Mouse (Mus musculus): ENCODE results near the gene Prrt3. TPM values are rescaled to one million over a fixed set of nuclear protein-coding genes. Genes with fewer than 3 reads are reported as not detected.

Gene Prrt3
- polyA plus RNA-seq, 1 experiment from 2014 or later: 0.20 TPM

DNA sequence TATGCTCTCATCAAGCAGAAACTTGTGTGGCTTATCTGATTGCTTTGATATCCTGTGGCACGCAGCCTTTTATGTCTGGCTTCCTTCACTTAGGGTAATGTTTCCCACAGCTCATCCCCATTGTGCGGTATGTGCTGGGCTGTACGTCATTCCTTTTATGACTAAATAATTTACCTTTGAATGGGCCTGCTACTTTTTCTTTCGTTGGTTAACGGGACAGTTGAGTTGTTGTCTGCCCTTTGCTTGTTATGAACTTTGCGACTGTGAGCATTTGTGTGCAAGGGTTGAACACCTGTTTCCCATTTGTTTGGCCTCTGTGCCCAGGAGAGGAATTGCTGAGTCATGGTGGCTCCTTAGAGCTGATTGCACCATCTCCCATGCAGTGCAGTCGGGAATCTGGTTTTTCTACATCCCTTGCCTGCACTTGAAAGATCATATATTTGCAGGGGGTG, 14.6 kb downstream of the Prrt3 start:
- Histone ChIP-seq H3K4me3 (no peak overlapping the region), H3K9ac (no peak overlapping the region), H3K9me3 (no peaks in the 10 kb centered on the region), H3K4me2 (no peak overlapping the region), H3K27ac (replicated peaks) (no peak overlapping the region), H3K4me1 (peaks cover 23% of the 10 kb centered on the region), H3K27me3 (replicated peaks) (peaks cover 4% of the 10 kb centered on the region; the same call in 1 of the 2 replicates), H3K36me3 (peaks cover 54% of the 10 kb centered on the region)
- no peak for ATAC-seq (ENCODE audit: extremely low read depth, insufficient number of reproducible peaks, low FRiP score, low TSS enrichment)
- WGBS: 59% methylated on average over 7 of the region's 7 CpGs

DNA sequence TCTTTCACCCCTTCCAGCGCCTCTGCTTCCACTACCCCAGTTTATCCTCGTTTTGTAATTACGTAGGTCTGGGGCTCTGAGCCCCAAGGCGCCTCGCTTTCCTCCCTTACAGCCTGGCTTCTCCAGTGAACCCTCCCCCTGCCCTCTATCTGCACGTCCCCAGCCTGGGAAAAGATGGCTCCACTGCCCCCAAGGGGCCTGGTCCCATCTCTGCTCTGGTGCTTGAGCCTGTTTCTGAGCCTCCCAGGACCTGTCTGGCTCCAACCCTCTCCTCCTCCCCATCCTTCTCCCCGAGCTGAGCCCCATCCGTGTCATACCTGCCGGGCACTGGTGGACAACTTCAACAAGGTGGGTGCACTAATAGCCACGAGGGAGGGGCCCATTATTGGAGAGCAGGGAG, 18.0 kb downstream of the Prrt3 start:
- peak overlapping the region; percentile 56 for H3K4me3 ChIP-seq
- peaks cover 21% of the 10 kb centered on the region for H3K36me3 ChIP-seq
- H3K9ac ChIP-seq: peak overlapping the region; percentile 85
- peaks cover 27% of the 10 kb centered on the region for H3K27me3 ChIP-seq (replicated peaks)
- 12% methylated on average over 10 of the region's 10 CpGs for WGBS
- H3K4me2 ChIP-seq: peak overlapping the region; percentile 82
- H3K9me3 ChIP-seq: no peaks in the 10 kb centered on the region
- peak overlapping the region; percentile 91 for H3K27ac ChIP-seq (replicated peaks)
- H3K4me1 ChIP-seq: peaks cover 45% of the 10 kb centered on the region
- no peak for ATAC-seq (ENCODE audit: extremely low read depth, insufficient number of reproducible peaks, low FRiP score, low TSS enrichment)

DNA sequence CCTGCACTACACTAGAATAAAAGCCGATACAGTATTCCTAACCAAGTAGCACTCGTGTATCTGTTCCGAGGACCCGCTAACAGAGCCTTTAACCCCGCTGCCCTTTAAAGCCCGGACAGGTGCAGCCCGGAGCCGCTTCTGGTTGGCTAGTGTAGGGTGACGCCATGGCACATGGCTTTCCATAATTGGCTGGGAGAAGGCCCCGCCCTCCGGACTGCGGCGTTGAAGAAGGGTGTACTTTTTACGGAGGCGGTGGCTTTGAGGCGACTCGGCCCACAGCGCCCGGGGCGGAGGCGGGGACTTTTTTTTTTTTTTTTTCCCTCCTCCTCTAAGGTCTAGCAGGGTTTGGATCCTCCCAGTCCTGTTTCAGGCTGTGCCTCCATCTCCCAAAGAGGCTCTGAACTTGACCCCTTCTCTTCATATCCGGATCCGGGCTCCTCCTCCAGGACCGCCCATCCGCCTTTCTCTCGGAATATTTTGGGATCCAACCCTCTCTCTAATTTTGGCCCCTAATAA, 18.6 kb downstream of the Prrt3 start, which contains the start of gene Creld1:
Creld1 (plus strand) TSS at position 198 of the 516 bp plus-strand sequence.
- Histone ChIP-seq H3K4me1 (peaks cover 45% of the 10 kb centered on the region), H3K4me3 (peak within 1 kb of the TSS; percentile 56), H3K9me3 (no peaks in the 10 kb centered on the region), H3K27me3 (replicated peaks) (peaks cover 27% of the 10 kb centered on the region), H3K27ac (replicated peaks) (peak within 1 kb of the TSS; percentile 91), H3K9ac (peak within 1 kb of the TSS; percentile 85), H3K36me3 (peaks cover 15% of the 10 kb centered on the region), H3K4me2 (peak within 1 kb of the TSS; percentile 82)
- WGBS: under 1% methylated on average over 26 of the region's 26 CpGs
- peak; percentile 94 for ATAC-seq (ENCODE audit: extremely low read depth, insufficient number of reproducible peaks, low FRiP score, low TSS enrichment)

DNA sequence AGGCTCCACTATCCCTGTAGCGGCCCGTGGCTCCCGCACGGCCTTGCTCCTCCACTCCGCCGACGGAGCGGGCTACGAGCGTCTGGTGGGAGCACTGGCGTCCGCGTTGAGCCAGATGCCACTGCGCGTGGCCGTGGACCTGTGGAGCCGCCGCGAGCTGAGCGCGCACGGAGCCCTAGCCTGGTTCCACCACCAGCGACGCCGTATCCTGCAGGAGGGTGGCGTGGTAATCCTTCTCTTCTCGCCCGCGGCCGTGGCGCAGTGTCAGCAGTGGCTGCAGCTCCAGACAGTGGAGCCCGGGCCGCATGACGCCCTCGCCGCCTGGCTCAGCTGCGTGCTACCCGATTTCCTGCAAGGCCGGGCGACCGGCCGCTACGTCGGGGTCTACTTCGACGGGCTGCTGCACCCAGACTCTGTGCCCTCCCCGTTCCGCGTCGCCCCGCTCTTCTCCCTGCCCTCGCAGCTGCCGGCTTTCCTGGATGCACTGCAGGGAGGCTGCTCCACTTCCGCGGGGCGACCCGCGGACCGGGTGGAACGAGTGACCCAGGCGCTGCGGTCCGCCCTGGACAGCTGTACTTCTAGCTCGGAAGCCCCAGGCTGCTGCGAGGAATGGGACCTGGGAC, 19.1 kb downstream of the Prrt3 start:
- peak; percentile 15 for ATAC-seq (ENCODE audit: extremely low read depth, insufficient number of reproducible peaks, low FRiP score, low TSS enrichment)
- no peaks in the 10 kb centered on the region for H3K9me3 ChIP-seq
- H3K9ac ChIP-seq: peak overlapping the region; percentile 82
- peak overlapping the region; percentile 56 for H3K4me3 ChIP-seq
- H3K4me1 ChIP-seq: peaks cover 45% of the 10 kb centered on the region
- H3K27me3 ChIP-seq (replicated peaks): peaks cover 27% of the 10 kb centered on the region
- WGBS: 1% methylated on average over 65 of the region's 65 CpGs
- peak overlapping the region; percentile 91 for H3K27ac ChIP-seq (replicated peaks)
- H3K4me2 ChIP-seq: peak overlapping the region; percentile 82
- H3K36me3 ChIP-seq: peaks cover 11% of the 10 kb centered on the region; the same call in 1 of the 2 replicates

DNA sequence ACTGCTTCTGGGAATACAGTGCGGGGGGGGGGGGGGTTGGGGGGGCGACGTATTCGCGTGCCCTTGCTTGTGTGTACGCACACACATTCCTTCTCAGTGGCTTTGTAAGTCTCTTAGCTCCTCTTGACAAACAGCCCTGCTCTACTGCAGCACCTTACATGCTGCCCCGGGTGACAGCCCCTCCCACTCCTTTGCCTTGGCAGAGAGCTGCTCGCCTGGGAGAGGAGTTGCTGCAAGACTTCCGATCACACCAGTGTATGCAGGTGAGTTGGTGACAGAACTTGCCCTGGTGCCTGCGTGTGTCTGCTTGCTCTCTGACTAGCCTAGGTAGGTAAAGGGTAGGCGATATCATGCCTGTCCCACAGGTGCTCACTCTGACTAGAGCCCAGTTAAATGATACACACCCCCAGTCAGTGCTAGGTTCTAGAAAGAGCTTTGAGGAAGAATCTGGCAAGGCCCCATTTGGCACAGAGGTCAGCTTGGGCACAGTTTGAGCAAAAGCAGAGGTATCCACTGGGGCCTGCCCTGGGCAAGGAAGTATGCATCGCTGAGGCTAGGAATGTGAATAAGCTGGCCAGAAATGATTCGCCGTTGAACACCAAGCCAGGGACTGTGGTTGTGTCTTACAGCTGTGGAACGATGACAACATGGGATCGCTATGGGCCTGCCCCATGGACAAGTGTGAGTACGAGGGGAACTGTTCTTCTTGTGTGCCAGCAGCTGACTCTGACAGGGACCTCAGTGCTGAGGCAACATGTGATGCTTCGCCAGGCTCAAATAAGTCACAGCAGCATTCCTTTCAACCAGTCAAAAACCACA, 21.0 kb downstream of the Prrt3 start:
- Histone ChIP-seq H3K4me3 (no peak overlapping the region), H3K27ac (replicated peaks) (peak overlapping the region; percentile 51), H3K27me3 (replicated peaks) (peaks cover 35% of the 10 kb centered on the region), H3K9me3 (no peaks in the 10 kb centered on the region), H3K36me3 (peaks cover under 1% of the 10 kb centered on the region; the same call in 1 of the 2 replicates), H3K4me2 (no peak overlapping the region), H3K9ac (no peak overlapping the region; the same call in 1 of the 2 replicates), H3K4me1 (peaks cover 42% of the 10 kb centered on the region)
- ATAC-seq (ENCODE audit: extremely low read depth, insufficient number of reproducible peaks, low FRiP score, low TSS enrichment): no peak
- 48% methylated on average over 18 of the region's 18 CpGs for WGBS

DNA sequence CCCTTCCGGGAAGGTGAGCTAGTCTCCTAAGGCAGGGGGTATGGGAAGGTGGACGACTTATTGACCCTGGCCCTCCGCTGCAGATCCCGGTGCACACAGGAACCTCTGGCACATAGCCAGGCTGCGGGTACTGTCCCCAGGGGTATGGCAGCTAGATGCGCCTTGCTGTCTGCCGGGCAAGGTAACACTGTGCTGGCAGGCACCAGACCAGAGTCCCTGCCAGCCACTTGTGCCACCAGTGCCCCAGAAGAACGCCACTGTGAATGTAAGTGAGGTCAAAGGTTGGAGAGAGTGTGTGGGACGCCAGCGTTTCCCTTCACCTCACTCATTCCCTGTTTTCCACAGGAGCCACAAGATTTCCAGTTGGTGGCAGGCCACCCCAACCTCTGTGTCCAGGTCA, 22.8 kb downstream of the Prrt3 start:
- no peak overlapping the region for H3K4me3 ChIP-seq
- H3K27ac ChIP-seq (replicated peaks): no peak overlapping the region
- H3K4me1 ChIP-seq: peaks cover 31% of the 10 kb centered on the region
- H3K36me3 ChIP-seq: no peaks in the 10 kb centered on the region
- no peak for ATAC-seq (ENCODE audit: extremely low read depth, insufficient number of reproducible peaks, low FRiP score, low TSS enrichment)
- no peak overlapping the region for H3K4me2 ChIP-seq
- 82% methylated on average over 10 of the region's 10 CpGs for WGBS
- no peak overlapping the region for H3K9ac ChIP-seq
- peaks cover 45% of the 10 kb centered on the region for H3K27me3 ChIP-seq (replicated peaks)
- no peaks in the 10 kb centered on the region for H3K9me3 ChIP-seq

DNA sequence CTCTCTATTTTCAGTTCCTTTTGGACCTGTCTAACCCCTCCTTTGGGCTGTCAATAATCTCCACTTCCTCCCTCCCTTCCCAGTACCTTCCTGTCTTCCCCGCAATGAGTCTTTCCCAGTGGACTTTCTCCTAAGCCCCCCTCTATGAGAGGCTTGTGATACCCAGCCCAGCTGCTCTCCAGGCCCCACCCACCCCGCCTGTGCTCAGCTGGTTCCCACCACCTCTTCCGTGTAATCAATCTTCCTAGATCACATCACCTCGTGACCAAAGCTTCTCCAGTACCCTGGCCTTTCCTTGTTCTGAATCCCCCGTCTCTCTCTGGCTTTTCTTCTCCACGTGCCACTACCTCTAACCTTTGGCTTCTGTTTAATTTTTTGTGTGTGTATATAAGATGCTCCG, 24.4 kb downstream of the Prrt3 start:
- no peak overlapping the region for H3K27ac ChIP-seq (replicated peaks)
- no peak overlapping the region for H3K9ac ChIP-seq
- H3K9me3 ChIP-seq: no peaks in the 10 kb centered on the region
- H3K4me1 ChIP-seq: peaks cover 24% of the 10 kb centered on the region
- H3K4me2 ChIP-seq: no peak overlapping the region
- H3K27me3 ChIP-seq (replicated peaks): peaks cover 49% of the 10 kb centered on the region
- WGBS: 39% methylated on average over 7 of the region's 7 CpGs
- no peak for ATAC-seq (ENCODE audit: extremely low read depth, insufficient number of reproducible peaks, low FRiP score, low TSS enrichment)
- no peaks in the 10 kb centered on the region for H3K36me3 ChIP-seq
- no peak overlapping the region for H3K4me3 ChIP-seq

DNA sequence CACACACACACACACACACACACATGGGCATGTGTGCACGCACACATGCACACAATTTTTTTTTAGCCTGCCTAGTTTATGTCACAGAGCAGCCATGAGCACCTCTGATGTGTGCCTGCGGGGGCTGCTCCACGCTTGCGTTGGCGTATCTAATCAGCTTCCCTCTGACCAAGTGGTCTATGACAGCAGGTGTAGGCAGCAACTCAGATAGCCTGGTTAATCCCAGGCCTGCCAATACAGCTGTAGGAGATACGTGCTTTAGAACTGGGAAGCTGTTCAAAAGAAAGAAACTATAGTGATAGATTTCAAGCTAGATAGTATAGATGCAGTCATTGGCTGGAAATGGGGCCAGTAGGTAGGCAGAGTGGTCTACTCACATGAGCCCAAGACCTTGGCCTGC, 28.0 kb downstream of the Prrt3 start:
- H3K36me3 ChIP-seq: no peaks in the 10 kb centered on the region
- H3K4me3 ChIP-seq: no peak overlapping the region
- peaks cover 57% of the 10 kb centered on the region for H3K27me3 ChIP-seq (replicated peaks)
- H3K27ac ChIP-seq (replicated peaks): no peak overlapping the region
- WGBS: 59% methylated on average over 6 of the region's 6 CpGs
- H3K9me3 ChIP-seq: no peaks in the 10 kb centered on the region
- peaks cover 28% of the 10 kb centered on the region for H3K4me1 ChIP-seq
- ATAC-seq (ENCODE audit: extremely low read depth, insufficient number of reproducible peaks, low FRiP score, low TSS enrichment): no peak
- H3K4me2 ChIP-seq: no peak overlapping the region
- no peak overlapping the region for H3K9ac ChIP-seq

DNA sequence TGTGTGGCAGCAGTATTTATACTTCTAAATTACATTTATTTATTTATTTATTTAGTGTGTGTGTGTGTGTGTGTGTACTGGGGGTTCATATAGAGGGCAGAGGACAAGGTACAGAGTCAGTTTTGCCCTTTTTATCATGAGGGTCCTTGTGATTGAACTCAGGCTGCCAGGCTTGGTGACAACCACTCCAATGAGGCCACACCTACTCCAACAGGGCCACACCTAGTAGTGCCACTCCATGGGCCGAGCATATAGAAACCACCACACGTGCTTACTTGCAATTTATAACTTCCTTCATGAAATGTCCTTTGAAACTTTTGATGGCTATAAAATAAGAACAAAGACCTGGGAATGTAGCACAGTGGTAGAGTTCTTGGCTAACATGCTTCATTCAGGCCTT, 28.5 kb downstream of the Prrt3 start:
- Histone ChIP-seq H3K4me2 (no peak overlapping the region), H3K9me3 (no peaks in the 10 kb centered on the region), H3K27me3 (replicated peaks) (peaks cover 61% of the 10 kb centered on the region), H3K4me1 (peaks cover 28% of the 10 kb centered on the region), H3K4me3 (no peak overlapping the region), H3K9ac (no peak overlapping the region), H3K27ac (replicated peaks) (no peak overlapping the region), H3K36me3 (no peaks in the 10 kb centered on the region)
- 76% methylated on average over 2 of the region's 2 CpGs for WGBS
- ATAC-seq (ENCODE audit: extremely low read depth, insufficient number of reproducible peaks, low FRiP score, low TSS enrichment): no peak

DNA sequence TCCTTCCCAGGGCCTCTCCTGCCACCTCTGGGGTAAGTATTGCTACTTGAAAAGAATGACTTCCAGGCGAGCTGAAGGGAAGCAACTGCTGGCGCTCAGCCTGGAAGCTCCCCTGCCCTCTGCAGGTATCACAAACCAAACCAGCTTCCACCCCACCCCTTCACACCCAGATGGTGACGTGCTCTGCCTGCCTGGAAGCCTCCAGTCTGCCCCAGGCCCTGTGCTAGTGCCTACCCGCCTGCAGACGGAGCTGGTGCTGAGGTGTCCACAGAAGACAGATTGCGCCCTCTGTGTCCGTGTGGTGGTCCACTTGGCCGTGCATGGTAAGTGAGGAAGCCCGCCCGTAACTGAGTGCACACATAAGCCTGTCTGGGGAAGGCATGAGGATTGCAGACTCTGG, 29.7 kb downstream of the Prrt3 start:
- 0 out of 2 replicates have a peak overlapping the region, but pooled peaks have one; percentile 80 for H3K9ac ChIP-seq
- H3K4me2 ChIP-seq: peak overlapping the region; percentile 70
- ATAC-seq (ENCODE audit: extremely low read depth, insufficient number of reproducible peaks, low FRiP score, low TSS enrichment): no peak
- no peak overlapping the region for H3K4me3 ChIP-seq
- peaks cover 67% of the 10 kb centered on the region for H3K27me3 ChIP-seq (replicated peaks)
- H3K36me3 ChIP-seq: no peaks in the 10 kb centered on the region
- no peak overlapping the region for H3K27ac ChIP-seq (replicated peaks)
- no peaks in the 10 kb centered on the region for H3K9me3 ChIP-seq
- whole genome bisulfite sequencing: 62% methylated on average over 10 of the region's 10 CpGs
- H3K4me1 ChIP-seq: peaks cover 28% of the 10 kb centered on the region

DNA sequence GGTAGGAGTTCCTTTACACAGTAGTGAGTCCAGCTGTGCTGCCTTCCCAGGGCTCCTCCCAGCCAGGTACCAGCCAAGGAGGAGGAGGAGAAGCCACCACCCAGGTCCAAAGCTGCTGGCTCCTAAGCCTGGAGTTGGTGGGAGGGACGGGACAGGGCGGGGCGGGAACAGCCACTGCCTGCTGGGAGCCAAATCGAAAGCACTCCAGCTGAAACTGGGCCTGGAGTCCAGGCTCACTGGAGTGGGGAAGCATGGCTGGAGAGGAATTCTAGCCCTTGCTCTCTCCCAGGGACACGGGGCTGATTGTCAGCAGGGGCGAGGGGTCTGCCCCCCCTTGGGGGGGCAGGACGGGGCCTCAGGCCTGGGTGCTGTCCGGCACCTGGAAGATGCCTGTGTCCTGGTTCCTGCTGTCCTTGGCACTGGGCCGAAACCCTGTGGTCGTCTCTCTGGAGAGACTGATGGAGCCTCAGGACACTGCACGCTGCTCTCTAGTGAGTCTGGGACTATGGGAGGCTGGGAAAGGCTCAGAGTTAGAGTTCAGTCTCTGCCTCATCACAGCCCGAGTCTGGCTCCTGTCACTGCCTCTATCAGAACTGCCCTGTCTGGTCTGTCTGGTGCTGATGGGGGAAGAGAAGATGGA, 30.3 kb downstream of the Prrt3 start, which contains the start of gene Il17rc:
Il17rc (plus strand) TSS at position 131 of the 640 bp plus-strand sequence.
- Histone ChIP-seq H3K4me1 (peaks cover 28% of the 10 kb centered on the region), H3K9ac (peak within 1 kb of the TSS; percentile 80), H3K27me3 (replicated peaks) (peaks cover 61% of the 10 kb centered on the region), H3K27ac (replicated peaks) (0 out of 2 replicates have a peak within 1 kb of the TSS, but pooled peaks have one; percentile 42), H3K4me3 (peak within 1 kb of the TSS; percentile 40), H3K9me3 (no peaks in the 10 kb centered on the region), H3K36me3 (no peaks in the 10 kb centered on the region), H3K4me2 (peak within 1 kb of the TSS; percentile 70)
- 23% methylated on average over 12 of the region's 12 CpGs for WGBS
- 0 out of 2 replicates have a peak, but pooled peaks have one; percentile 14 for ATAC-seq (ENCODE audit: extremely low read depth, insufficient number of reproducible peaks, low FRiP score, low TSS enrichment)

All from heart, embryonic 13.5 days (tissue).